Comparison of ENCODE assay signal across 13 mouse cellular contexts in the genomic region with DNA sequence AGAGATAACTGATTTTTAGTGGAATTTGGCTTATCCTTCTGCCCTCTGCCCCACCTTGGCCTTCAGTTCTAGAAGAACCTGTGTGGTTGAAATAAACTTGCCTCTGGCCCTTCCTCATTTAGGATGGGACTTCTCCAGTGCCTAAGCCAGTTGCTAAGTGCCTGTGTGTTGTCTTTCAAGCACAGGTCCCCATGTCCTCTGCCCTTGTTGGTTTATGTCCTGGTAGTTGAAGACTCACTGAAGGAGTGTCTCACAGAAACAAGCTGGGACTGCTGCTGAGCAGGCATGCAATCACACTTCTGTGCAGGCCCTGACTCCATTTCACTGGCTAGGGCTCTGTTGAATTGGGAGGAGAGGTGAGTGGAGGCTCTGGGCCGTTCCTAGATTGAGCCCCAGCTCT. TPM values are rescaled to one million over a fixed set of nuclear protein-coding genes. Genes with fewer than 3 reads are reported as not detected.
DNase-seq lines count a peak whose midpoint lies in the region; ATAC-seq and TF ChIP-seq lines count a peak whose summit lies in the region.
"Had no signal": no experiment of that assay in that cellular context is flagged by ENCODE, and none has a peak within 500 bp of the region (broad histone marks: within the 10 kb centered on the region; RNA-seq: fewer than 3 reads in every experiment).

No protein-coding gene starts in this region.

- H3K9me3 ChIP-seq in heart, embryonic 12.5 days (replicated peaks): no peaks in the 10 kb centered on the region
- no peaks in the 10 kb centered on the region for H3K9me3 ChIP-seq in lung, embryonic 14.5 days (ENCODE audit: low read depth, low read length)

- no peak overlapping the region for H3K9ac ChIP-seq in heart, embryonic 12.5 days
- no peak overlapping the region for H3K9ac ChIP-seq in lung, embryonic 14.5 days

- no peak for ATAC-seq in heart, embryonic 12.5 days (ENCODE audit: insufficient number of reproducible peaks, low FRiP score)
- ATAC-seq in lung, embryonic 14.5 days (ENCODE audit: insufficient read depth): no peak
- ATAC-seq: forebrain, embryonic 16.5 days had no signal

- H3K36me3 ChIP-seq in heart, embryonic 12.5 days: no peaks in the 10 kb centered on the region
- H3K36me3 ChIP-seq in lung, embryonic 14.5 days (ENCODE audit: insufficient read depth): no peaks in the 10 kb centered on the region

- H3K4me2 ChIP-seq in heart, embryonic 12.5 days: peak overlapping the region; percentile 53; the same call in 1 of the 2 replicates
- H3K4me2 ChIP-seq in lung, embryonic 14.5 days: no peak overlapping the region

- H3K27me3 ChIP-seq in heart, embryonic 12.5 days (replicated peaks): no peaks in the 10 kb centered on the region
- no peaks in the 10 kb centered on the region for H3K27me3 ChIP-seq in lung, embryonic 14.5 days (ENCODE audit: insufficient read depth, low read length)
- H3K27me3 ChIP-seq: Patski had no signal

- DNase-seq in heart, adult 8-10 months (ENCODE audit: low spot score): no peak
- DNase-seq in lung, embryonic 14.5 days: no peak
- DNase-seq in lung, postnatal 36 days: no peak
- DNase-seq in gonadal fat pad, adult 2 months (ENCODE audit: low read depth): peak; percentile 79
- no peak for DNase-seq in layer of hippocampus, adult 11-12 months (ENCODE audit: low spot score)
- DNase-seq in left cerebral cortex, adult 18-20 months (ENCODE audit: low spot score in 2 of 2): no peak
- DNase-seq: adrenal gland, postnatal 14 days; left cerebral cortex, postnatal 4 days; thymus, postnatal 36 days had no signal

- peak overlapping the region; percentile 83 for H3K27ac ChIP-seq in heart, embryonic 12.5 days (ENCODE audit: poor library complexity, severe bottlenecking)
- peak overlapping the region; percentile 65 for H3K27ac ChIP-seq in lung, embryonic 14.5 days (ENCODE audit: low read depth)
- H3K27ac ChIP-seq in olfactory bulb, adult 2 months (ENCODE audit: insufficient read depth, low read depth, low read length): peak overlapping the region; percentile 77

- 54% methylated on average over 1 of the region's 1 CpGs for WGBS in heart, embryonic 12.5 days
- 54% methylated on average over 1 of the region's 1 CpGs for WGBS in lung, embryonic 14.5 days
- WGBS in olfactory bulb, adult 2 months: 60% methylated on average over 1 of the region's 1 CpGs

- TF ChIP-seq CTCF in lung, embryonic 14.5 days (IDR thresholded peaks at IDR 0.05; ENCODE audit: low read depth): no peak
- TF ChIP-seq CTCF in olfactory bulb, adult 2 months (IDR thresholded peaks at IDR 0.05; ENCODE audit: insufficient read depth, low read depth, low read length): no peak

- no peak overlapping the region for H3K4me3 ChIP-seq in heart, embryonic 12.5 days
- H3K4me3 ChIP-seq in lung, embryonic 14.5 days (ENCODE audit: low read depth, low read length): no peak overlapping the region
- no peak overlapping the region for H3K4me3 ChIP-seq in olfactory bulb, adult 2 months (ENCODE audit: insufficient read depth, low read depth, low read length)

- peaks cover 50% of the 10 kb centered on the region for H3K4me1 ChIP-seq in heart, embryonic 12.5 days (replicated peaks)
- peaks cover 23% of the 10 kb centered on the region for H3K4me1 ChIP-seq in lung, embryonic 14.5 days (ENCODE audit: insufficient read depth)
- peaks cover 21% of the 10 kb centered on the region for H3K4me1 ChIP-seq in olfactory bulb, adult 2 months (ENCODE audit: control insufficient read depth, insufficient read depth, low read length)

- no peak for TF ChIP-seq POLR2A in olfactory bulb, adult 2 months (IDR thresholded peaks at IDR 0.05; ENCODE audit: insufficient read depth, low read depth, low read length)

RNA-seq across cellular contexts. Expression of gene Ano6, which starts 46.9 kb away (rescaled TPM):
- polyA plus RNA-seq in heart, embryonic 12.5 days (2016; fragmentation: Nextera tagmentation; extraction: Ambion mirVana): 45.7 and 49.5 TPM in 2 replicates
- 10 to 100 TPM; 17.7 to 21.2 (median 19.1) TPM for total RNA-seq in heart, adult 8-10 months (2022)
- polyA plus RNA-seq in lung, embryonic 14.5 days (2014; fragmentation: Nextera tagmentation; extraction: Ambion mirVana): 54.7 and 57.5 TPM in 2 replicates
- 52.7 and 53.8 TPM in 2 replicates for polyA plus RNA-seq in gonadal fat pad, adult 2 months (2012; rRNA removed)
- polyA plus RNA-seq in olfactory bulb, adult 2 months (2012; ENCODE audit: insufficient read depth, insufficient read length, low replicate concordance, missing spikeins): not detected in 2 replicates
- total RNA-seq in left cerebral cortex, adult 18-20 months (2021): 10 to 100 TPM; 24.8 to 26.3 TPM
